Mouse (Mus musculus) frontal cortex, postnatal 25 days (tissue): ENCODE measurements at regions not wholly inside any gene's neighbourhood (a gene's known extent, or its start where the extent isn't known, plus 50 kb on each side); places are given as distances from the start of the nearest gene placed in this dataset.

Source experiments
- DNase-seq, 2 experiments: peaks; one replicate each; pipeline ENCODE4 v3.0.0; 2022; ENCODE audit warnings: low spot score in 2 of 2

DNA sequence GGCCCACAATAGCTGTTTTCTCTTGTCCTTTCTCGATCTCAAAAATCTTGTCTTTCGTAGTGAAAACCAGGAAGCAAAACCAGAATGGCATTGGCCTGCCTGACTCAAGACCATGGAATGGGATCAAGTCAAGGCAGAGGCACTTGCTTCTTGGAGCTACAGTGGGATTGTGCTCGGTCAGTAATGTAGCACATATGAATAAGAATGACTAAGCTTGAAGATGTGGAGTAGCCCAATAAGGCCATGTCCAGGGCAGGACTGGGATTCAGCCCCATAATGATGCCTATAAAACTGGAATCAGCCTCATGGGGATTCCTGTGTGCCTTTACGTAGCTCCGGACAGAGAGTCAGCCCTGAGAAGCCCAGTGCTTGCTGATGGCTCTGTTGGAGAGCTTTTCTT is 347.2 kb upstream of the Ubash3b start:
- DNase-seq, result no peak

DNA sequence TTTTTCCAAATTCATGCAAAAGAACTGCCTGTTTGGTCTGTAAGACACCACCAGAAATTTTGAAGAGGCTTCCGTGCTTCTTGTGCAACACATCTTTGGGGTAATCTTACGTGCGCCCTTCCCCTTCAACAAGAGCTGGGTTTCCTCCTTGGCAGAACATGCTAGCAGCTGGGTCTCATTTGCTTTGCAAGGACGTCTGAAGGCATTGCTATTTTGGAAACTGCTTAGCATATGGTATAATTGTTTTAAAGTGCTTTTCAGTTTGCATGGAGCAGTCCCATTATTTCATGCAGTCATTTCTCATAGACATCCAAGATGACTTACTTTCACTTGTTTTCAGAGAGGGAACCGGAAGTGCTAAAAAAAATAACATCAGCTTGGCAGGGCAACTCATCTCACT is 336.8 kb upstream of the Ubash3b start:
- DNase-seq, result no peak

DNA sequence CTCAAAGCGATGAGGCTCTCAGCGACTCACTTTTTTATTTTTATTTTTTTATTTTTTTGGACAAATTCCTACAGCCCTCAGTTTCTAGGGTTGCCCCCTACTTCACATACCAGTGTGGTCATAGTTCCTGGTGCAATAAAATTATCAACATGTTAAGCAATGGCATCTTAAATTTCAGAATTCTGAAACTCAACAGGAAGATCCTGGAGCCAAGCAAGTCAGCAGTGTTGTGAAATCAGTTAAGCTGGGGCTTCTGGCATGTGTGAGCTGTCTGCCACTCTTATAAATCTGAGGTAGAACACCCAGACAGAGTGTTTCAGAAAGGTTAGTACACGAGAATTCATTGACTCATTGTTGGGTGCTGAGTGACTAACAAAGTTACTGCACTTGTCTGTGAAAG is 328.6 kb upstream of the Ubash3b start:
- no peak for DNase-seq

DNA sequence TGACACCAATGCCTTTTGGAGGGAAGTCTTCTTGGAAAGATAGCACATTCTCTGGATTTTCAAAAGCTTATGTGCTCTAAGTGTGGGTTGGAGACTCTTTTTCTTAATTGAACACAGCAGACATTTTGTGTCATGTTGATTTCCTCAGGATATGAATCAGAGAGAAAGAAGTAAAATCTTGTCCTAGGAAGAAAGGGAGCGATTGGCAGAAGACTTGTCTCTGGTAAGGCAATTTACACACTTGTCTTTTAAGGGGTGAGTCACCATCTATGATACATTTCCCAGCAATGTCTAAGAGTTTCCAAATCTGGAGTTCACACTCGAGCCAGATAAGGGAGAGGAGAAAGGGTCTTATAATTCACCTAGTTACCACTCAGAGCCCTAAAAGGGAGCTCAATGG is 326.5 kb upstream of the Ubash3b start:
- no peak for DNase-seq

DNA sequence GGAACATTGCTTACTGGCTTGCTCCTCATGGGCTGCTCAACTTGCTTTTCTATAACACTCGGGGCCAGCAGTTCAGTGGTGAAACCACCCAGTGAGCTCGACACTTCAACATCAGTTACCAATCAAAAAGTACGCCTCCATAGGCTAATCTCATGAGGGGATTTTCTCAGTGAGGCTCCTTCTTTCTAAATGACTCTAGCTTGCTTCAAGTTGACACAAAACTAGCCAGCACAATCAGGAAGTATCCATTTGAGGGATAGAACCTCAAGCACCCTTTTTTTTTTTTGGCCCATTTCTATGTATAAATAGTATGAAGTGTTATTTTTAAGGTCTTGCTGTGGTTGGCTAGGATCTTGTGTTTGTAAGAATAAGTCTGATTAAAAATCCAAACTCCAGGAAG is 321.7 kb upstream of the Ubash3b start:
- DNase-seq, result no peak

DNA sequence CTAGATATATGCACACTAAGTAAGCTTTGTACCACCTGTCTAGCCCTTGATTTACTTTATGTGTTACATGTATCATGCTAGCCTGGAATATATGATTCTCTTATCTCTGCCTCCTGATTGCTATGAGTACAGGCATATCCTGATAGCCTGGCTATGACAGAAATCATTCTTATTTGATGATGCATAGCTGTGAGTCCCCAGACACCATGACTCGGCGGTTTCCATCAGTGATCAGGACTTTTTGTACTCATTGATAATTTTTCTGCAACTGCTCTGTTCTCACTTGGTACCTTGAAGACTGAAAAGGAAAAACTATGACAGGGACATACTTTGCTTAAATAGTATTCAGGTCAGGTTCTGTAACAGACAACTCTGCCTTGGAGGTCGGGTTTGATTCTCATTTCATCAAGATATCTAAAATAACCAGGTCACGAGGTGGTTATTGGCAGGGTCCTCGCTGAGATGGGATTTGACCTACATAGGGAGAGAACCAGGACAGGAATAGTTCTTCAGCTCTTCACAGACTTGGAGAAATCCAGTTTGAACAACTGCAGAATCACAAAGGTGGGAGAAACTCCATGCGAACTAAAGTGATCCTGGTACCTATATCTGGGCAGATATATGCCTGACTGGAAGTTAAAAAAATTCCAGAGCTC is 320.2 kb upstream of the Ubash3b start:
- no peak for DNase-seq

DNA sequence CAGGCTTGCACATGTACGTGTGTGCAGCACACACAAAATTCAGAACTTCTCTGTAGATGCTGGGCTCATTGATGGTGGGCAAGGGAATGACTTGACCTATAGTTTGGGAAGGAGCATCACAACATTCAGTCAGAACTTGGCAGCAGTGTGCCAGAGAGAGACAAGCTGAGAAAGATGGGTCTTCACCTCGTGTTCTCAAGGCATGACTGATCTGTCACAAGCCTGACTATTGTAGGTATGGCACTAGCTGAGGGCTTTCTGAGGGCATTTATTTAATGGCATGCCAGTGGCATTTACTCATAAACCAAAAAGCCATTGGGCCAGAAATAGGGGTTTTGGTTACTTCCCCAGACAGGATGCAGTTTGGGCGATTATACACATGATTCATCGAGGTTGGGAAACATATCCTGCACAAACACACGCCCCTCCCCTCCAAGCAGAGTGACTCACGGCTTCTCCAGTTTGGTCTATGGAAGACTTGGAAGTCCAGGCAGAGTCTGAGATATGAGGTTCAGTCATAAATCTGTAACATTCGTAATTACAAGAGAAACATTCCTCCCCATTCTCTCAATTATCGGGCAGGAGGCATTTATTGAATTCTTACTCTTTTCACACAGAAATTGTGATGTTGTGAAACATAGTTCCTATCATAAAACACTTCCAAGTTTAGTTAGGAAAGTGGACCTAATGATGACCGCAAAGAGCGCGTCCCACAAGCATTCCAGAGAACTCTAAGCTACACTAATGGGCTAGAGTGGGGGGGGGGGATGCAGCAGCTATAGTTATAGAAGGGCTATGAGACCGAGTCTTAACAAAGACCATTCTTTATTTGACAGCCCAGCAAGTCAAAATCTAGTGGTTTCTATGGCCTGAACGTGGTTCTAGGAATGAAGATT is 318.6 kb upstream of the Ubash3b start:
- no peak for DNase-seq

DNA sequence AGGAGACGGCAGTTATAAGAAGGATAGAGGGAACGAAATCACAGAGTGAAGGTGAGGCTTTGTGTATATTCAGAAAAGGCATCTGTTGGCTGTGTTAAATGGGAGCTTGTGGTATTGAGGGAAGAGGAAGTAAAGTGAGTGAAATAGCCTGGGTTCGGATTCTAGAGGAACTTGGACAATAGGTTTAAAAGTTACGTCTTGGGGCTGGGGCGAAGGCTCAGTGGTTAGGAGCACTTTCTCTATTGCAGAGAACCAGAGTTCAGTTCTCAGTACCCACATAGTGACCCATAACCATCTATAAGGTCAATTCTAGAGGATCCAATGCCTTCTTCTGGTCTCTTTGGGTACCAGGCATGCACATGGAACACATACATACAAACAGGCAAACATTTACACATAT is 317.6 kb upstream of the Ubash3b start:
- DNase-seq, result no peak

DNA sequence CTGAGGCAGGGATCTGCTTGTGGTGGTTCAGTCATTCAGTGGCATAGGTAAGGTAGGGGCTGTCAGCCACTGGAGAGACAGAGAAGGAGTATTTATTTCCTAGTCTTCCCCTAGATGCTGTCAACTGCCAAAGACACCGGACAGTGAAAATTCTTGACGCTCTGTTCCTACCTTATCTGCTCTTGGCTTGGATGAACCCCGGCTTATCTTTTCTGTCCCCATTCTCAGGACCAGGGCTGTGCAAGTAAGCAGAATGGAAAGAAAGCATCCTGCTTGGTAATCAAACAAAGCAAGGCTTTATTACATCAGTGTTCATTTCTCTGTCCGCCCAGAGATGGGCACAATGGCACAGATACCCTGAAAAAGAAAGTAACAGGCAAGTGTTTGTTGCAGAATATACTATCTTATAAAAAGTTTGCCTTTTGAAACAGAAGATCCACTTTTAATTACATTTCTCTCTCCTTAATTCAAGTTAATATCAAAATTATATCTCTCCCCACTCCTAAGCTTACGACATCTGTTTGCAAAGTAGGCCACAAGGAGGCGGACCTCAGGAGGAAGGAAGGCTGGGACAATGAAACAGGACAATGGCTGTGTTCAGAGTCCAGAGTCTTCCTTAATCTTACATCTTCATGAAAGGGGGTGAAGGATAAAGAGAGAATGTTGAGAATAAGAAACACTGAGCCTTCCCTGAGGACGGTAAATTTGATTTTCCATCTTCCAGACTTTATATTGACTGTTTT is 316.8 kb upstream of the Ubash3b start:
- DNase-seq, result no peak

DNA sequence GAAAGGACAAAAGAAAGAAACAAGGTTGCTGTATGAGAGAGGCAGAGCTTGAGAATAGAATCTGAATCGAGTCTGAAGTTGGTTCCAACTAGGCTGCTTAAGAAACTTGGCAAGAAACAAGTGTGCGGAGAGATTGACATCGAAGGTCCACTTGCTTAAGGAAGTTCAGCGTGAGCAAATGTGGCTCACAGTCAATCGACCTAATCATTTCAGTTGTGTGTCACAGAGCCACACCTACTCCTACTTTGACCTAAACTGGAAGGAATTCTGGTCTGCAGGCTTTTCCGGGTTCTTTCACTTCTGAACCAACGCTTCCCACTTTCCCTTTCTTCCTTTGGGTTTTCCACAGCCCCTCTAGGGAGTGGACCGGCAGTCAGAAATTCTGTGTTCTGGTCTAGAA is 313.8 kb upstream of the Ubash3b start:
- DNase-seq, result no peak

DNA sequence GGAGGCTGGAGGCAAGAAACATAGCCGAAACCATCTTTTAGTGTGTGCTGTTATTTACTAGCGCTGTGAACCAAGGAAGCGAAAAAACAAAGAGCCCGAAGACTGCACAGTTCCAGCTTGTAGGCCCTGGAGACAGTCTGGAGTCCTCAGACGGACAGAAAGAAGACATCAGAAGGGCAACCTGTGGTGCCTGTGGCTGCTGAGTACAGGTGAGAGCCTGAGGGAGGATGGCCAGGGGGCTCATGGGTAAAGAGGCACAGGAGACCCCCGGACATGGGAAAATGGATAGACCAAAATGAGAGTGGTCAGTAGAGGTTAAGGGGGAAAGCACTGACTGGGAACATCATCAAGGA is 313.4 kb upstream of the Ubash3b start:
- no peak for DNase-seq

DNA sequence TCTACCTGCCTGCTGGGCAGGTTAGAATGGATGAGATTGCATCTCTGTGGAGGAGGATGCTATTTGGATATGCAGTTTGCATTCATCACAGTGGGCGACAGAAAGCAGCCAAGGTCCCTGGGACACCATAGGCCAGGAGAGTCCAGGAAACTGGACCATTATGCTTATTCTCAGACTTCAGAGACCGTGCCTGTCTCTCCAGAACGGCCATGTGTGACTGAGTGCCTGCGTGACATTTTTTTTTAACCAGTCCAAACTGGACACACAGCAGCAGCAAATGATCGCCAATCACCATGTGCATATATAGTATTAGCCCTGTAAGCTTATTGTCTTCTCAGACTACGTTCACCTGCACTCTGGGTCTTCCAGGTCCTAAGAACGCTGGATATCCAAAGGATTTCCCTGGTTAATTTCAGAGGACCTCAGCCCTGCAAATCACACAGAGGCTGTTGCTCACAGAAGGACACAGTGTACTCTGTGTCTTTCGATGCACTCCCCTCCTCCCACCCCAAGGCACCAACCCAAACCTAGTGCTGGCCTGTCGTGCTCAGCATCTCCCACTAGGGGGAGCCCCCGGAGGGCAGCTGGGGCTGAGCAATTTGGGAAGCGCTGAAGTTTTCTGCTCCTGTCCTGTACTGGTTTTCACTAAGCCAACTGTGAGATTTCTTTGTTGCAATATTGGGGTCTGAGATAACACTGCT is 312.9 kb upstream of the Ubash3b start:
- DNase-seq, result peak; percentile 84 to 87

DNA sequence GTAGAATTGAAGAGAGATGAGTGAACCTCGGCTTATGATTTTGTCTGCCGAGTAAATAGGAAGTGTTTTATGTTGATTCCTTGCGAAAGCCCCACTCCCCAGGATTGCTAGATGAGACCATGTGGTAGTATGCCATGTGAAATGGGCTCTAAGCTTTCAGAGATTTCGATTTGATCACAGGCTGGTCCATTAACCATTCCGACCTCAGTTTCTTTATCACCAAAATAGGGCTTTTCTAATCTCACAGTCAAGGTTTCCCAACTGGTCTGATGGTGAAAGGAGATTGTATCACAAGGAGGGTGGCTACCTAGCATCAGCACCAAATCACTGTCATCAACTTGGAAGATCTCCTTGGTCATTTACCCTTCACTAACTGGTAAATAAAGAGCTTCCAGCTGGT is 312.0 kb upstream of the Ubash3b start:
- no peak for DNase-seq

DNA sequence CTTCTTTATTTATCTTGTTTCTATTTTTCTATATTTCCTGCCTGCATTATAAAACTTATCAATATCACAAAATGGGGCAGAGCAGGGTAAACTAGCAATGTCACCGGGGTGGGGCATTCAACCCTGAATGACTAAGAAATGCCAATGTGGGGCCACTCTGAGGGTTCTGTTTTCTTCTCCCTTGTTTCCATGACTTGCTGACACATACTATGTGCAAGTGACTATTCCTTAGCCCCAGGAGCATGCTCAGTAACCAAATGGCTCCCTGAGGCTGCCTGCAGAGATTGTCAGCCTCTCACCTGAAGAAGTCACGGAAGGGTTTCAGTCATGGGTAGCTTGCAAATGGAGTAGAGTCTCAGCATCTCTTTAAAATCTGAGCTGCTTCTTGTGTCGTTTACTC is 309.8 kb upstream of the Ubash3b start:
- no peak for DNase-seq

DNA sequence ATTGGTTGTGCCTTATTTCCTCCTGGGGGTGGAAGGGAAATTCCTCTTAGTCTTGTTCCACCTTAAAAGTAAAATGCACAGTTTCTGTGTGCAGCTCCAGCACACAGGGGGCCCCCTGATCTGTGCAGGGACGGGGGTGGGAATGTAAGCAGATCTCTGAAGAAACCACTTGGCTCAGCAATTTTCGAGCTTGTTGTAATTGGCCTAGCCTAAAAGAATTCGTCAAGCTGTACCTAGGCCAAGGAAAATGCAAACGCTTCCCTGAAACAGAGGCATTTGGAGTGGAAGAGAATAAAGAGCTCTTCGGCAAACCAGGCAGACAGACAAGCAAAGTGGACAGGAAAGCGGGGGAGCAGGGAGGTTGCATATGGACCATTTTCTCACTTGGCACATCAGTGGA is 308.5 kb upstream of the Ubash3b start:
- DNase-seq, result no peak

DNA sequence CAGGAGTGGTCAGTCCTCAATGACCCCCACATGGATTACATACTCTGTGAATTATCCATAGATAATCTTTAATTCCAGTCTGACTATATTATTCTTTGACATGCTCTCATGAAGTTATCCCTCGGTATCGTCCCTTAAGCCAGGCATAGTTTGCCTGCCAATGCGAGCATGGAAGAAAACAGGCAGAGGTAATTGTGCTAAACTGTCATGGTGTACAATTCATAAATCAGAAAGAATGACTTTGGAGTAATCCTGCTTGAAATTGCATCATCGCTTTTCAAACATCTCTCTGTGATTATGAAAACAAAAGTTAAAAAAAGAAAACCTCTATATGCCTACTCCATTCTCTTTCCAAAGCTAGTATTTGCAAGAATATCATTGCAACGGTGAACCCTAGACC is 307.9 kb upstream of the Ubash3b start:
- no peak for DNase-seq

DNA sequence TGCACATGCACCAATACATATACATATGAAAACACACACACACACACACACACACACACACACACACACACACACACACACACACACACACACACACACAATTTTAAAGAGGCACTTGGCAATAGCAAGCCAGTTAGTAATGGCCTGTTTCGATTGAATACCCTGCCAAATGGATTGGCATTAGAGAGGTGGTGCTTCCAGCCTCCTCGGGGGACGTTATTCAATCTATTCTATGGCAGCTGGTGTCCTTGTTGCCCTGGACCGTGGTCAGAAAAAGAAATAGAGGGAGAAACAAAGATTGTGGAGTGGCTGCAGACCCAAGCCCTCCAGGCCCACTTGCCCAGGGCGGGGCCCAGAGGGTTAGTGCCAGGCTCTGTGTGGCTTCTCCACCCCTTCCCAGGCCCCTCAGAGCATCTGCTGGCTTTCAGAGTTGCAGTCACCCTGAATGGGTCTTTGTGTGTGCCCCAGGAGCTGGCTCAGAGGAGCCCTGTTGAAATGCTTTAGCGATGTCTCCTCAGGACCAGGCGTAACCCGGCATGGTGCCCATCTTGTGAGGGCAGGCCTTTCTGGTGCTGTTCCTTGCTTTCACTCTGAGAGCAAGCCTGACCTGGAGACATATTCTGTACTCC is 302.7 kb upstream of the Ubash3b start:
- no peak for DNase-seq

DNA sequence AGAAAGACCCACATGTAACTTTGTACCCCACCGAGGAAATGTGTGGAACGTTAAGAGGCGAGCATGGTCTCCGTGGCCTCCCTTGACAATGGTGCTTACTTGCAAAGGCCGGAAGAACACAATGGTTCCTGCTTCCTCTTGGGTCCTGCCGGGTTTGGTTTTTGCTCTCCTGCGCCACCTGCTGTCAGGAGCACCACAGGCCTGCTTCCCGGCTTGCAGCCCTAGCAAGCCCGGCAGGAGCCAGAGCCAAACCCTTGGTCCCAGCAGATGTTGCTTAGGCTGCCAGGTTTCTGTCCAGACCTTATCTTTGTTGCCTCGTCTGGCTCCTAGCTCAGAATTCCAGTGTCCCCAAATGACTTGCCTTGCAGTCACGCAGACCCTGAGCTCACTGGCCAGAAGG is 300.2 kb upstream of the Ubash3b start:
- peak; percentile 87 to 88 for DNase-seq

DNA sequence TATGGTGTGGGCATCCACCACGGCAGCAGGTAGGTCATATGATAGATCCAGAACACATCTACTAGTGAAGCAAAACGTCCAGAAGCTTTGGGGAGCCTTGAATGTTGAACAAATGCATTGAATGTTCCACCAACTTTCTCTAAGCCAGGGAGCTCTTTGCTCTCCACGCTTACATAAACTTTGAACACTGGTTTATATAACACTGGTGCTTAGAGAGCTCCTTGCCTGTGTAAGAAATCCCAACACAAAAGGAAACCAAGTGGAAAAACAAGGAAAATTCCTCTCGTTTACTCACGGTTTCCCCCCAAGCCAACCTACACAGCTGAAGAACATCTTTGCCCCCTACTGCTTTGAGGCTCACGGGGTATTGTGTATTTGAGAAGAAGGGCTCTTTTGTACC is 299.2 kb upstream of the Ubash3b start:
- no peak for DNase-seq

DNA sequence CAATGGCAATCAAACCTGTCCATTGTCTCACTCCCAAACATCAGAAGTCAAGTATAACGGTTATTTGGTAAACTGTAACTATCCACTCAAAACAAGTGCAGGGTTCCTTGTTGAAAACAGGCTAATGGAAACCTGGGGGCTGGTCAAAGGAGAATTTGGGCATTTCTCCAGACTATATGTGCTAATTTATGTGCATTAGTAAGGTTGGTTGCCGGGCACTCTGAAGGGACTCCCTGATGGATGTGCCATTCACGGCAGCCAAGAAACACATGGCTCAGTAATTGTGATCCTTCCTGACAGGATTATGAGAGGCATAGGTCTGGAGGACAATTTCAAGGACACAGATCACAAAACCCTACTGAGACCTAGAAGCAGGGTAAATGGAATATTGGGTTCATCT is 295.5 kb upstream of the Ubash3b start:
- DNase-seq, result no peak

DNA sequence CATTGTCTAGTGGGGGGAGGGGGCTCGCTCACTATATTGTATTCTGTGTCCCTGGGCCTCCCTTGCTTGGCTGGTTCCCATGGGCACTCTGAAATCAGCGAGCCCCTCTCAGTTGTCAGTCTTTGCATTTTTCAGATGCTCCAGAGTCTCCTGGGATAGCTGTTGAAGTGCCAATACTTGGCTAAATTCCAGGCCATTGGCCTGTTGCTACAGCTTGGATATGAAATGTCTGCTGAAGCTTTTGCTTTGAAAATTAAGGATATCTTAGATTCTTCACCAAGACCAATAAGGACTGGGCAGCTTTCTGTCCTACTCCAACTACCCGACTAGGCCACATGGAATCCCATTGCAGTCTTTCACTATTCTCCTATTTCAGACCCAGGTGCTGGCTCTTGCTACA is 290.2 kb upstream of the Ubash3b start:
- DNase-seq, result no peak

DNA sequence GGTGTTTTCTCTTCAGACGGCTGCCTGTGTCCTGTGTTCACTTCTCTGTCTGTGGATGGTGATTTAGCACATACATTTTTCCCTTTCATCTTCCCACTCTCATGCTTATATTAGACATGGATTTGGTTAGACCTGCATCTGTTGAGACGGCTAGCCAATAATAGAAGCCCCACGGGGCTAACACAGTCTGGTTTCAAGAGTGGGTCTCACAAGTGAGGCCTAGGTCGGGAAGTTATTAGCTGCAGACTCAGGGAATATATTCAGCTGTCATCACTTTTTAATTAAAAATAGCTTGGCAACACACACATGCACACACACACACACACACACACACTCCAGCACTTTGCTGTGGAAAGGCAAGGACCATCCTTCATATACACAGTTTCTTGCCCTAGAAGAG is 287.7 kb upstream of the Ubash3b start:
- no peak for DNase-seq
